Comparison of ENCODE assay signal across 18 mouse cellular contexts in genomic region chr2:71127779-71128534, GRCm38 (mm10). TPM values are rescaled to one million over a fixed set of nuclear protein-coding genes. Genes with fewer than 3 reads are reported as not detected.
DNase-seq lines count a peak whose midpoint lies in the region; ATAC-seq lines count a peak whose summit lies in the region.
"Had no signal": no experiment of that assay in that cellular context is flagged by ENCODE, and none has a peak within 500 bp of the region (broad histone marks: within the 10 kb centered on the region; RNA-seq: fewer than 3 reads in every experiment).

No protein-coding gene starts in this region.

- DNase-seq in heart, adult 11 months, result peak; percentile 48
- no peak for DNase-seq in heart, adult 9 months (ENCODE audit: low spot score in 2 of 2)
- no peak for DNase-seq in lung, adult 18-20 months
- peak; percentile 50 for DNase-seq in T-cell, adult 2 months (ENCODE audit: low spot score)
- DNase-seq in thymus, postnatal 0 days (ENCODE audit: low spot score), result peak; percentile 27
- DNase-seq in spleen, adult 12 weeks (ENCODE audit: low spot score), result no peak
- DNase-seq: adrenal gland, postnatal 10 days; cerebellum, adult 11-12 months; cerebellum, postnatal 36 days; kidney, postnatal 36 days had no signal

- H3K9ac ChIP-seq in lung, embryonic 16.5 days (ENCODE audit: low read length), result no peak overlapping the region
- H3K9ac ChIP-seq in heart, embryonic 12.5 days, result no peak overlapping the region
- H3K9ac ChIP-seq: limb, embryonic 15.5 days; neural tube, embryonic 15.5 days had no signal

- peaks cover 17% of the 10 kb centered on the region for H3K4me1 ChIP-seq in lung, embryonic 16.5 days (replicated peaks; ENCODE audit: control insufficient read depth, insufficient read depth, low read length)
- peaks cover 5% of the 10 kb centered on the region; the same call in 1 of the 2 replicates for H3K4me1 ChIP-seq in heart, embryonic 12.5 days (replicated peaks)
- H3K4me1 ChIP-seq: embryonic facial prominence, embryonic 10.5 days; hindbrain, embryonic 10.5 days; neural tube, embryonic 15.5 days had no signal

- no peaks in the 10 kb centered on the region for H3K36me3 ChIP-seq in lung, embryonic 16.5 days (ENCODE audit: control insufficient read depth, insufficient read depth, low read length)
- H3K36me3 ChIP-seq in heart, embryonic 12.5 days, result no peaks in the 10 kb centered on the region
- H3K36me3 ChIP-seq: embryonic facial prominence, embryonic 10.5 days; hindbrain, embryonic 10.5 days; neural tube, embryonic 15.5 days had no signal

- H3K27ac ChIP-seq in lung, embryonic 16.5 days (ENCODE audit: low read length), result peak overlapping the region; percentile 39; the same call in 1 of the 2 replicates
- H3K27ac ChIP-seq in heart, embryonic 12.5 days (ENCODE audit: poor library complexity, severe bottlenecking), result no peak overlapping the region
- H3K27ac ChIP-seq: embryonic facial prominence, embryonic 10.5 days; hindbrain, embryonic 10.5 days; limb, embryonic 15.5 days; neural tube, embryonic 15.5 days had no signal

- no peak overlapping the region for H3K4me3 ChIP-seq in lung, embryonic 16.5 days (ENCODE audit: low read length)
- H3K4me3 ChIP-seq in heart, embryonic 12.5 days, result no peak overlapping the region
- H3K4me3 ChIP-seq: embryonic facial prominence, embryonic 10.5 days; hindbrain, embryonic 10.5 days; limb, embryonic 15.5 days; neural tube, embryonic 15.5 days had no signal

- peak; percentile 66; the same call in 1 of the 2 replicates for ATAC-seq in lung, embryonic 16.5 days (ENCODE audit: low read depth)
- no peak for ATAC-seq in heart, embryonic 12.5 days (ENCODE audit: insufficient number of reproducible peaks, low FRiP score)
- ATAC-seq: forebrain, embryonic 14.5 days; inflammation-experienced regulatory T-cells, adult 6 months had no signal

- H3K4me2 ChIP-seq in lung, embryonic 16.5 days (ENCODE audit: low read depth, low read length), result no peak overlapping the region; the same call in 1 of the 2 replicates
- no peak overlapping the region for H3K4me2 ChIP-seq in heart, embryonic 12.5 days
- H3K4me2 ChIP-seq: limb, embryonic 15.5 days; neural tube, embryonic 15.5 days had no signal

- no peaks in the 10 kb centered on the region for H3K9me3 ChIP-seq in lung, embryonic 16.5 days (ENCODE audit: control insufficient read depth, low read length)
- H3K9me3 ChIP-seq in heart, embryonic 12.5 days (replicated peaks), result no peaks in the 10 kb centered on the region
- H3K9me3 ChIP-seq: embryonic facial prominence, embryonic 10.5 days; hindbrain, embryonic 10.5 days; limb, embryonic 15.5 days; neural tube, embryonic 15.5 days had no signal

- WGBS in lung, embryonic 16.5 days, result 38% methylated on average over 10 of the region's 10 CpGs
- 80% methylated on average over 10 of the region's 10 CpGs for WGBS in heart, embryonic 12.5 days

- no peaks in the 10 kb centered on the region for H3K27me3 ChIP-seq in lung, embryonic 16.5 days (ENCODE audit: control insufficient read depth, insufficient read depth, low read depth, low read length)
- H3K27me3 ChIP-seq in heart, embryonic 12.5 days (replicated peaks), result no peaks in the 10 kb centered on the region
- H3K27me3 ChIP-seq: limb, embryonic 15.5 days; neural tube, embryonic 15.5 days had no signal

RNA-seq across cellular contexts. Expression of gene Cybrd1, which starts 10.2 kb away (rescaled TPM):
- polyA plus RNA-seq in lung, embryonic 16.5 days (2015; fragmentation: Nextera tagmentation; extraction: Ambion mirVana), result 4.6 and 5.1 TPM in 2 replicates
- polyA plus RNA-seq in thymus, postnatal 0 days (2015; fragmentation: Nextera tagmentation; extraction: Ambion mirVana), result 1.3 and 1.4 TPM in 2 replicates
- polyA plus RNA-seq in heart, embryonic 12.5 days (2016; fragmentation: Nextera tagmentation; extraction: Ambion mirVana), result 1.9 TPM in 2 replicates

Comparison
In these comparisons a context has a peak if more than half of its experiments do, and no peak if none do; other contexts are left out.
1. DNase-seq: peak in heart, adult 11 months (single experiment), T-cell, adult 2 months (single experiment) and thymus, postnatal 0 days (single experiment); none in heart, adult 9 months (0 of 2), lung, adult 18-20 months (0 of 2) and spleen, adult 12 weeks (single experiment).